Mouse (Mus musculus): Measurements from ENCODE around the gene Tacc2. TPM values are rescaled to one million over a fixed set of nuclear protein-coding genes. Genes with fewer than 3 reads are reported as not detected.

Tacc2 gene
- polyA plus RNA-seq, 1 experiment from 2014 or later, result 15.6 TPM

DNA sequence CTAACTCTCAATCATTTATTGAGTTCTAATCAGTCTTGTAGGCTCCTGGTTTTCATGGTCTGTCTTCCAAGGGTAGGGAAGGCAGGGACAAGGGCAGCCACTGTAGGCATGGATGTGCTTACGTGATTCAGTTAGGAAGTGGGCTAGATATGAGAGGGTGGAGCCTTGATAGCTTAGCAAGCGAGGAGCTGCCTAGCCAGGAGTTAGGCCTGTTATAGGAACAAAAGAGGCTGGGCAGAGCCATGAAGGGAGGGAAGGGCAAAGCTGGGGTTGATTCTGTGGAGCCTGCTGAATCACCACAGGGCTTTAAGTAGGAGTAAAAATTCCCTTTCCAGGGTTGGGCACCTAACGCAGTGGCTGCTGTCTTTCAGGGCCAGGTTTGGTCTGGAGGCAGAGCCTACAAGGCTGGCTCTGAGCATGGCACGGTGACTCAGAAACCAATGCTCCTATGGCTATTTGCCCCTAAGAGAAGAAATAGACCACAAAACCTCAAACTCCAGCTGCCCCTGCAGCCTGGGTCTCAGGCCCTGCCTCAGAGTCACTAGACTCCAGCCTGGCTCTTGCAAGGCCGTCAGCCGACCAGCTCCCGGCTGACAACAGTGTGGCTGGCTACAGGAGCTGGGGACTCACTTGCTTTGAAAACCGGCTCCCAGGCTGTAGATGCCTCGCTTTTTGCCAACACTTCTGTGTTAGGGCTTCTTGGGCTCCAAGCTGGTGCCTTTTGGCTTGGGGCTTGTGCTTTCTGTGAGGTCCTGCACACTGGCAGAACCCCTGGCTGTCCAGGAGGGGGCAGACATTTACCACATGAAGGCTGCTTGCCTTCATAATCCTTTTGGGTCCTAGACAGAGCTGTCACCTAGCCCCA, 96.2 kb downstream of the Tacc2 start:
- Histone ChIP-seq H3K4me2 (replicated peaks; ENCODE audit: low read depth) (no peak overlapping the region), H3K9me3 (ENCODE audit: control insufficient read depth, low read length) (no peaks in the 10 kb centered on the region), H3K4me3 (ENCODE audit: low read depth, low read length) (no peak overlapping the region), H3K9ac (ENCODE audit: low read length) (peak overlapping the region; percentile 45; the same call in 1 of the 2 replicates), H3K4me1 (replicated peaks; ENCODE audit: control insufficient read depth, insufficient read depth) (peaks cover 11% of the 10 kb centered on the region), H3K27ac (replicated peaks) (peak overlapping the region; percentile 90), H3K36me3 (ENCODE audit: control insufficient read depth, insufficient read depth, low read length) (no peaks in the 10 kb centered on the region), H3K27me3 (ENCODE audit: control insufficient read depth, insufficient read depth, low read length) (no peaks in the 10 kb centered on the region)
- peak; percentile 76 for ATAC-seq (ENCODE audit: low FRiP score, low TSS enrichment)
- WGBS, result 46% methylated on average over 9 of the region's 9 CpGs
- TF ChIP-seq EP300 (optimal IDR thresholded peaks at IDR 0.05) (no peak), CTCF (IDR thresholded peaks at IDR 0.05; ENCODE audit: low read depth) (peak; percentile 86)
- peak; percentile 53 for DNase-seq (ENCODE audit: low spot score)

DNA sequence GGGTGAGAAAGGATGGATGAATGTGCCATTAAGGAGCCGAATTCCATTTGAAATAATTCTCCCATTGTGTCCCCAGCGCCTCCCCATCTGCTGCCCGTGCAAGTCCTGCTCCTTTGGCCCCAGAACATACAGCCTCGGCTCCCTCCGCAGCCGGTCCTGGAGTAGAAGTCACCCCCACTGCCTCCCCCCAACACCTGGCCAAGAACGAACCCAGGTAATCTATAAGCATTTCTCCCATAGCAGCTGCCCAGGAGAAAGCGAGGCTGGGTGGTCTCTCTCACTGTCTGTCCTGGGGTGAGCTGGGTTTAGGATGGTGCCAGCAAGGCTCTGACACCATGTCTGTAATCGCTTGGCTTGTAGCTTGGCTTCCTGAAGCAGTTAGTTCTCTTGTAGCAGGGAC, 97.3 kb downstream of the Tacc2 start:
- DNase-seq (ENCODE audit: low spot score), result no peak
- TF ChIP-seq CTCF (IDR thresholded peaks at IDR 0.05; ENCODE audit: low read depth), result no peak
- no peak for TF ChIP-seq EP300 (optimal IDR thresholded peaks at IDR 0.05)
- Histone ChIP-seq H3K27ac (replicated peaks) (no peak overlapping the region), H3K36me3 (ENCODE audit: control insufficient read depth, insufficient read depth, low read length) (no peaks in the 10 kb centered on the region), H3K27me3 (ENCODE audit: control insufficient read depth, insufficient read depth, low read length) (no peaks in the 10 kb centered on the region), H3K9me3 (ENCODE audit: control insufficient read depth, low read length) (no peaks in the 10 kb centered on the region), H3K4me2 (replicated peaks; ENCODE audit: low read depth) (no peak overlapping the region), H3K4me3 (ENCODE audit: low read depth, low read length) (no peak overlapping the region), H3K9ac (ENCODE audit: low read length) (no peak overlapping the region), H3K4me1 (replicated peaks; ENCODE audit: control insufficient read depth, insufficient read depth) (peaks cover 11% of the 10 kb centered on the region)
- WGBS, result 64% methylated on average over 9 of the region's 9 CpGs
- ATAC-seq (ENCODE audit: low FRiP score, low TSS enrichment), result no peak

DNA sequence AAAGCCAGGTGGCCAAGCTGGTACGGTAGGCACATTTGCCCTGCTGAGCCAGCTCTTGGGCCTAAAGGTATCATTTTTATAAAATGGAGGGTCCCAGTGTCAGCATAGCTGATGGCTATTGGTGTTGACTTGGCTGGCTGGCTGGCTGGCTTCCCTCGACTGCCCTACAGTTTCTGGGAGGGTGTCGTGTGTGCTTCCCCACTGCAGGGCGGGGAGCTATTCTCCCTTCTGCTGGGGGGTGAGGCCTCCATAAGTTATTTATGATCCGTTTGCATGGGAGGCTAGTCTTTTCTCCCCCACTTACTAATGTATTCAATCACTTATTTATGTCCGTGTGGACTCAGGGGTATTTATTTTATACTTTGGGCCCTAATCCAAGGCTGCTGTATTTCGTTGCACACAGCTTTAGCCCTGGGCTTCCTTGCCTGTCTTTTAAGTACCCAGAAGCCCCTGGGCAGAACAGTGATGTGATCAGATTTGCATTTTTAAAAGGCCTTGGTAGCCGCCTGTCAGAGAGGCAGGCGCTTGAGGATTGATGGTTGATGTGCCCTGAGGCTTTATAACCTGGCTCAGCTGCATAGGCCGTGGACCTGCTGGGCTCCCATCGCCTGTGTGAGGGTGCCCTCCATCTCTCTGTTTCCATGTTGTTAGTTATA, 99.8 kb downstream of the Tacc2 start:
- no peak overlapping the region for H3K4me3 ChIP-seq (ENCODE audit: low read depth, low read length)
- no peak overlapping the region for H3K4me2 ChIP-seq (replicated peaks; ENCODE audit: low read depth)
- DNase-seq (ENCODE audit: low spot score), result no peak
- H3K27ac ChIP-seq (replicated peaks), result no peak overlapping the region
- no peak overlapping the region for H3K9ac ChIP-seq (ENCODE audit: low read length)
- H3K36me3 ChIP-seq (ENCODE audit: control insufficient read depth, insufficient read depth, low read length), result no peaks in the 10 kb centered on the region
- H3K27me3 ChIP-seq (ENCODE audit: control insufficient read depth, insufficient read depth, low read length), result no peaks in the 10 kb centered on the region
- H3K9me3 ChIP-seq (ENCODE audit: control insufficient read depth, low read length), result no peaks in the 10 kb centered on the region
- no peaks in the 10 kb centered on the region; the same call in 1 of the 2 replicates for H3K4me1 ChIP-seq (replicated peaks; ENCODE audit: control insufficient read depth, insufficient read depth)
- ATAC-seq (ENCODE audit: low FRiP score, low TSS enrichment), result no peak
- WGBS, result 56% methylated on average over 11 of the region's 11 CpGs
- TF ChIP-seq EP300 (optimal IDR thresholded peaks at IDR 0.05) (no peak), CTCF (IDR thresholded peaks at IDR 0.05; ENCODE audit: low read depth) (no peak)

DNA sequence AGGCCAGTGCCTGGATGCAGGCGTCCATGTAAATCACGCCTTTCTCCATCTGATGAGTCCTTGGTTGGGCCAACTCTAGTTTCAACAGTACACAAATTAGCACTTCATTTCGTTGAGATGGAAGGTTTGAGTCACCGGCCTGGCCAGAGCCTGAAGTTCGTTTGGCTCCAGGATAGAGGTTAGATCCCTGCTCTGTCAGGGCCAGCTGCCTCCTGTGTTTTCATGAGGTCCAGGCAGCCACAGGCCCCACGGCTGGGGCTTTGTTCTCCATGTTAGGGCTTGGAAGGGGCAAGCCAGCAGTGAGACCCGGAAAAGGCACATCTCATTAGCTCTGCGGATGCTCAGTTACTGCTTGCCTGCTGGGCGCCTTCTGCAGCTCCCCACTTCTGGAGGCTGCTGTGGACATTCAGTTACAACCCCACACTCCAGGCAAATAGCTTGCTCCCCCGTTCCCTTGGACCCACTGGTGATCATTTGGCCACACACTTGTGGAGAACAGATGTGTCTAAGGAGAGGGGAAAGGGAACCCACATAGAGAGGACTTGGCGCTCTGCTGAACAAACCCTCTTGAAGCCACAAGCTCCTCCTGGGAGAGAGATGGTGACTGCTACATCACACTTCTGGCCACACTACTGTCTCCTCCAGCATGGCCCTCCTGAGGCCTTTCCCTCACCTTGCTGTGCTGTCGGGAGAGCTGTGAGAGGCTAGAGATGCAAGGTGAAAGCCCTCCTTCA, 100.5 kb downstream of the Tacc2 start:
- H3K27me3 ChIP-seq (ENCODE audit: control insufficient read depth, insufficient read depth, low read length), result no peaks in the 10 kb centered on the region
- H3K36me3 ChIP-seq (ENCODE audit: control insufficient read depth, insufficient read depth, low read length), result no peaks in the 10 kb centered on the region
- H3K4me2 ChIP-seq (replicated peaks; ENCODE audit: low read depth), result no peak overlapping the region
- H3K9me3 ChIP-seq (ENCODE audit: control insufficient read depth, low read length), result no peaks in the 10 kb centered on the region
- DNase-seq (ENCODE audit: low spot score) (no peak), ATAC-seq (ENCODE audit: low FRiP score, low TSS enrichment) (no peak)
- TF ChIP-seq EP300 (optimal IDR thresholded peaks at IDR 0.05), result no peak
- H3K4me1 ChIP-seq (replicated peaks; ENCODE audit: control insufficient read depth, insufficient read depth), result no peaks in the 10 kb centered on the region; the same call in 1 of the 2 replicates
- no peak overlapping the region for H3K9ac ChIP-seq (ENCODE audit: low read length)
- WGBS, result 75% methylated on average over 12 of the region's 12 CpGs
- no peak overlapping the region for H3K4me3 ChIP-seq (ENCODE audit: low read depth, low read length)
- H3K27ac ChIP-seq (replicated peaks), result peak overlapping the region; percentile 49; the same call in 1 of the 2 replicates

DNA sequence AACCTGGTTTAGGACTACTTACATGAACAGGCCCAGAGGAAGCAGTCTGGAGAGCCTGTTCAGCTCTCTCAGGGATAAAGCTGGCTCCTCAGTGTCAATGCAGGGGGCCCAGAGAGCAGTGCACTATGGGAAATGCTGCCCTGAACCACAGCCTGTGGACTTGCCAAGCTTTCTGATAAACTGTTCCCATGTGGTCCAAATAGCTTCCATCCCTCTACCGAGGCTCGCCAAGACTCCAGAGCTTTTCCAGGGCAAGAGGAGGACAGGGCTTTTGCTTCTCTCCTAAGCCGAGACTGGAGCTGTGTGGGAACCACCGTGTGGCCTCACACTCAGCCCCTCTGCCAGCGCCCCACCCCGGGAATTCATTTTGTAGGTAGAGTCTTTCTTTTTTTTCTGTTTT, 101.2 kb downstream of the Tacc2 start:
- no peak overlapping the region for H3K4me2 ChIP-seq (replicated peaks; ENCODE audit: low read depth)
- H3K27ac ChIP-seq (replicated peaks), result 0 out of 2 replicates have a peak overlapping the region, but pooled peaks have one; percentile 1
- DNase-seq (ENCODE audit: low spot score) (no peak), ATAC-seq (ENCODE audit: low FRiP score, low TSS enrichment) (no peak)
- H3K4me1 ChIP-seq (replicated peaks; ENCODE audit: control insufficient read depth, insufficient read depth), result no peaks in the 10 kb centered on the region; the same call in 1 of the 2 replicates
- no peaks in the 10 kb centered on the region for H3K9me3 ChIP-seq (ENCODE audit: control insufficient read depth, low read length)
- no peaks in the 10 kb centered on the region for H3K36me3 ChIP-seq (ENCODE audit: control insufficient read depth, insufficient read depth, low read length)
- 68% methylated on average over 6 of the region's 6 CpGs for WGBS
- H3K27me3 ChIP-seq (ENCODE audit: control insufficient read depth, insufficient read depth, low read length), result no peaks in the 10 kb centered on the region
- no peak overlapping the region for H3K4me3 ChIP-seq (ENCODE audit: low read depth, low read length)
- TF ChIP-seq EP300 (optimal IDR thresholded peaks at IDR 0.05) (no peak), CTCF (IDR thresholded peaks at IDR 0.05; ENCODE audit: low read depth) (no peak)
- H3K9ac ChIP-seq (ENCODE audit: low read length), result no peak overlapping the region

Measured in stomach, postnatal 0 days (tissue).